Mouse (Mus musculus) olfactory bulb, adult 2 months (tissue): ENCODE data around the gene Eif4e3. TPM values are rescaled to one million over a fixed set of nuclear protein-coding genes. Genes with fewer than 3 reads are reported as not detected.
A peak's percentile ranks its signal among the peaks of the same experiment; 100 is the strongest.

Source experiments
- H3K27ac ChIP-seq: fragments of 200-500 bp; 2 replicates; pipeline ENCODE4 v1.5.1; 2012; ENCODE audit warnings: low read depth, low read length; ENCODE audit not compliant: insufficient read depth
- H3K4me1 ChIP-seq: fragments of 200-500 bp; 2 replicates; pipeline ENCODE4 v1.6.1; 2012; ENCODE audit warnings: low read length; ENCODE audit not compliant: control insufficient read depth, insufficient read depth
- H3K4me3 ChIP-seq: fragments of 200-500 bp; 2 replicates; pipeline ENCODE4 v1.5.1; 2012; ENCODE audit warnings: mild to moderate bottlenecking, low read depth, low read length, moderate library complexity; ENCODE audit not compliant: insufficient read depth
- CTCF ChIP-seq: fragments of 200-500 bp; IDR thresholded peaks from 2 replicates; pipeline ENCODE4 v1.5.1; 2012; ENCODE audit warnings: low read depth, mild to moderate bottlenecking, low read length, moderate library complexity; ENCODE audit not compliant: insufficient read depth
- POLR2A ChIP-seq: fragments of 200-500 bp; IDR thresholded peaks from 2 replicates; pipeline ENCODE4 v1.6.1; 2012; ENCODE audit warnings: mild to moderate bottlenecking, low read depth, low read length, moderate library complexity; ENCODE audit not compliant: insufficient read depth
- WGBS: fragments of 180-500 bp; shearing (Covaris S2); methylation state at CpG from one replicate; pipeline ENCODE4 v1.1.7; 2018; 5-methylcytosine and 5-hydroxymethylcytosine counted together
- polyA plus RNA-seq: library from polyadenylated mRNA; stranded (reverse); fragments of >200 nt; gene quantifications from 2 replicates; pipeline ENCODE4 v1.2.4, GENCODE M21; 2012; ENCODE audit warnings: low replicate concordance; ENCODE audit not compliant: missing spikeins, insufficient read depth, insufficient read length

The Eif4e3 gene
- polyA plus RNA-seq, 1 experiment, result not detected

DNA sequence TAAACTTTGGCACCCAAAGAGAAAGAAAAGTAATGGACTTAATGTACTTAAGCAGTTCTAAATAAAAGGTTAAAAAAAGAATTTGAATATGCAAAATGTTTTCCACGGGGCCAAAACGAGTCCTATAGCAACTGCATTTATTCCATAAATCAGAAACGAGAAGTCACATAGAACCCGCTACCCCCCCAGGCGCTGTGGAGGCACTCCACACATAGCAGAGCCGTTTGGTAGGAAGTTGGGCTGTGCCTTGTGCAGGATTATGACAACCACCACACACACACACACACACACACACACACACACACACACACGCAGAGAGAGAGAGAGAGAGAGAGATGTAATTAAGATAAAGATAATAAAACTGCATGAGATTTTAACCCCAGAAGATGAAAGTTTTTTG, 46.1 kb downstream of the Eif4e3 start:
- Histone ChIP-seq H3K27ac (no peak overlapping the region), H3K4me1 (peaks cover 20% of the 10 kb centered on the region), H3K4me3 (no peak overlapping the region)
- WGBS, result 90% methylated on average over 7 of the region's 7 CpGs
- TF ChIP-seq POLR2A (no peak), CTCF (no peak)

DNA sequence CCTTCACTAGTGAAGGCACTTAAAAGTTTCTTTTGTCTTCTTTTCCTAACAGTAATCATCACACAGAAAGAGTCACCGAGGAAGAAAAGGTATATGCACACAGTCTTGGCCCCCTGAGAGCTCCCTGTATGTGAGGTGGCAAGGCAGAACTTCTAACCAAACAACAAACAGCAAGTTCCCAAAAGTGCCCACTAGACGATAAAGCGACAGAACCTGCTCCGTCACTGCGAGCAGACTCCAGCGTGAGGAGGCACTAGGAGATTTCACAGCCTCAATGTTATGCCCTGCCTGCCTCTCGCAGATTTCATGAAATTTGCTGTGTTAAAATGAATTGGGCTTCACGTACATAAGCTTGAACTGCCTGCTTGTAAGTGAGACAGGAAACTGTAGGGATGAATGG, 46.6 kb downstream of the Eif4e3 start:
- 94% methylated on average over 8 of the region's 8 CpGs for WGBS
- no peak for TF ChIP-seq CTCF
- TF ChIP-seq POLR2A, result no peak
- H3K4me3 ChIP-seq, result no peak overlapping the region
- peaks cover 24% of the 10 kb centered on the region for H3K4me1 ChIP-seq
- no peak overlapping the region for H3K27ac ChIP-seq

DNA sequence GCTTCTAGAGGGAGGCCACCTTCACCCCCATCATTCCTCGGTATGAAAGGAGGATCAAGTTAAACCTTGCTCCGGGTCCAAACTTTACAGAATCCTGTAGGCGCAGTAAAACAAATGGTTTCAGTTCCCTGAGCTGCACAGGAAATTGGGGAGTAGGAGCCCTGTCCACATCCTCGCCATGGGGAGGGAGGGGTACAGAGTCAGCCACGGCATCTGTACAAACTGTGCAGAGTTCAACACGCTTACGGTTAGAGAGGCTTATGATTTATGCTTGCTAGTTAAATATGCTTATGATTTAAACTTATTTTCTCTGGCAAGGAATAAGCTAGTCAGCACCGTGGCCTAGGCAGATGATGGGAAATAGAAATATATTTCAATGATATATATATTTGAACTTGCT, 47.1 kb downstream of the Eif4e3 start:
- WGBS, result 84% methylated on average over 8 of the region's 8 CpGs
- no peak overlapping the region for H3K27ac ChIP-seq
- TF ChIP-seq CTCF, result no peak
- TF ChIP-seq POLR2A, result no peak
- H3K4me1 ChIP-seq, result peaks cover 28% of the 10 kb centered on the region
- H3K4me3 ChIP-seq, result no peak overlapping the region

DNA sequence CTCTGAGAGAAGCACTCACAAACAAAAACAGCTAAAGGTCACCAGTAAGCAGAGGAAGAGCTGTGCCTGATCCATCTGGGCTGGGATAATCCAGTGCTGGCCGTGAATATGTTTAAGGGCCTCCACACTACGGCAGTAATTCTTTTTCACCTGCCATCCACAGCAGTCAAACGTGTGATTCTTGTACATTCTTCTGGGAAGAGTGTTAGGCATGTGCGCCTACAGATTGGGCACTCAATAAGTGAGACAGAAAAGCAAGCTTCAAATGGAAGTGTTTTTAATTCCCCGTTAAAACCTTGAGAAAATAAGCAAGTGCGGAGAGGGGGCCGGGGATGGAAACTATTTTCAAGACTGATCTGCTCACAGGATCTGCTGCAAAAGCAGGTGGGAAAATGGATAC, 48.7 kb downstream of the Eif4e3 start:
- no peak for TF ChIP-seq POLR2A
- TF ChIP-seq CTCF, result no peak
- WGBS, result 51% methylated on average over 7 of the region's 7 CpGs
- peak overlapping the region; percentile 90 for H3K27ac ChIP-seq

DNA sequence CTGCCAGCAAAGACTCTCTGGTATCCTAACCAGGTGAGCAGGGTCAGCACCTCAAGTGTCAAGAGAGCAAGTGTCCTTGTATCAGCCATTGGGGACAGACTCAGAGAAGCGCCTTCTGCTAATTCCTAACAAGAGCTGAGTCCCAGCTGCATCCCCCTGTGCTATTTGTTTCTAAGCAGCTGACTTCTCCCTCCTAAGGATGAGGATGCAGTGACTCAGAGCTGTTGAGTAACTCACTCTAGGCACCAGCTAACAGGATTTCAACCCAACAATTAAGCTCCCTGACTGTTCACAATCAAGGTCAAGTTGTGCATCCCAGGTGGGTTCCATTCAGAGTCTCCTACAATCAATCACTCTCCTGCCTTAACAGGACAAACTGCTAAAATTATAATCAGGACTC, 49.2 kb downstream of the Eif4e3 start:
- WGBS, result 44% methylated on average over 1 of the region's 1 CpGs
- peaks cover 23% of the 10 kb centered on the region for H3K4me1 ChIP-seq
- H3K27ac ChIP-seq, result peak overlapping the region; percentile 90
- H3K4me3 ChIP-seq, result no peak overlapping the region
- TF ChIP-seq POLR2A, result no peak
- no peak for TF ChIP-seq CTCF

More for the DNA sequence above, 48.7 kb downstream of the Eif4e3 start:
- peaks cover 26% of the 10 kb centered on the region for H3K4me1 ChIP-seq
- no peak overlapping the region for H3K4me3 ChIP-seq

DNA sequence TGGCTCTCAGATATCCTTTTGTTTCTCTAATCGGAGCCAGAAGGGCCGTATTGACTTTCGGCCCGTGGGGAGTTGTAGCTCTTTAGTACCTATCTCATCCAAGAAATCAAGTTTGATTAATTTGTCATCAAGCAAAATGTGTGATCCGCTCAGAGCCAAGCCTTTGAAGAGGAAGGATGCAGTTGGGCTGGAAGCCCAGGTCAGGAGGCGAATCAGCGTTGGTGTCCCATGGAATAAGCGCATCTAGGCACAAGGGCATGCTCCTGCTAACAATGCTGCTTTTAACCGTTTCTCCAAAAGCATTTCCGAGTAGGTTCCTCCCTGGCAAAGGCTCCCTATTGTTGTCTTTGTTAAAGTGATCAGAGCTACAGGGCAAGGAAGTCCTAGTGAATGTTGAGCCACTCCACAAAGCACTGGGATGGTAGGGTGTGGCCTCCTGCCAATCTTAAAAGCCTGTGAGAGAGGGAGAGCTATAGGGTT, 51.3 kb downstream of the Eif4e3 start:
- TF ChIP-seq CTCF (no peak), POLR2A (no peak)
- H3K4me3 ChIP-seq, result no peak overlapping the region
- H3K27ac ChIP-seq, result no peak overlapping the region
- peaks cover 23% of the 10 kb centered on the region for H3K4me1 ChIP-seq
- 81% methylated on average over 10 of the region's 10 CpGs for WGBS

DNA sequence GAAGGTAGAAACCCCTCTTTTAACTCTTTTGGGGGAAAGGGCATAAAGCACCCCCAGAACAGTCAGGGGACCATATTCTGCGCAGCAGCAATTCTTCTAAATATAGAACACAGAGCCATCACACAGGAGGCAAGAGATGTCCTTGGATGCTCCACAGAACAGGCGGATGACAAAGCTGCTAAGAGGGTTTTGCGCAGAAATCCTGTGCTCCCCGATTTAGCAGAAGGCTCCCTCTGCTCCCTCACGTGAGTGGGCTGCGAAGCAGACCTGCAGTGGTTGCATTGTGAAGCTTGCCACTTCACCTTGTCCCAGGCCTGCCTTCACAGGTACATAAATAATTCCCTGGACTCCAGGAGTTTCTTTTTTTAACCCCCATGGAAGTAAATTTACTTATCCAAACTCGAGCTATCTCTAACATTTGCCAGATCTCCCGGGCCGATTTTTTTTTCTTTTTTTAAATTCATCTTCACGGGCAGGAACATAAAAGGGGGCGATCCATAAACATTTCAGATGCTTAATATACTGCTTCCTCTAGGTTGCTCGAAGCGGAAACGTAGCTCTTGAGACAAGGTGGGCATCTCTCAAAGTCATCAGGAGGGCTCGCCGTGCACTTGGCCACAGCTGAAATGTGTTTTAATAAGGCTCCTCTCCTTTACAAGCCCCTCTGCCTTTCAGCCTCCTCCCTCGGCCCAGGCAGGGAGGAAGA, 51.9 kb downstream of the Eif4e3 start:
- 80% methylated on average over 17 of the region's 17 CpGs for WGBS
- Histone ChIP-seq H3K27ac (no peak overlapping the region), H3K4me3 (no peak overlapping the region), H3K4me1 (peaks cover 21% of the 10 kb centered on the region)
- TF ChIP-seq POLR2A (no peak), CTCF (no peak)

DNA sequence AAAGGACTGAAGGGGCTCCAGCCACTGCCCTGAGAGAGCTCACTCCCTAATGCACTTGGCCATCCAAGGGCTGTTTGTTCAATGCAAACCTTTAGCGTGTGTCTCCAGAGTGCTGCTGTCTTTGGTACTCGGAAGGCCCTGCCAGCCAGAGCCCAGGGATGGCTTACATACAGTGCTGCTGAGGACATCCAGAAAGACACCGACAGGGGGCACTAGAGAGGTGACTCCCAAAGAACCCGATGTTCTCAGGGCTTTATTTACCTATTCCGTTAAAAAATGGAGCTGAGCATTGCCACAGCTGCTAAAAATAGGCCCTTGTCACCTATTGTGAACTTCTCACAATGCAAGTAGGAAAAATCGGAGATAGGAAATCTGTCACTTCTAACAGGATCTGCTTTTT, 54.7 kb downstream of the Eif4e3 start:
- no peak for TF ChIP-seq POLR2A
- TF ChIP-seq CTCF, result peak; percentile 30; the same call in 1 of the 2 replicates
- Histone ChIP-seq H3K4me1 (peaks cover 16% of the 10 kb centered on the region), H3K4me3 (no peak overlapping the region), H3K27ac (no peak overlapping the region)
- 67% methylated on average over 6 of the region's 6 CpGs for WGBS

DNA sequence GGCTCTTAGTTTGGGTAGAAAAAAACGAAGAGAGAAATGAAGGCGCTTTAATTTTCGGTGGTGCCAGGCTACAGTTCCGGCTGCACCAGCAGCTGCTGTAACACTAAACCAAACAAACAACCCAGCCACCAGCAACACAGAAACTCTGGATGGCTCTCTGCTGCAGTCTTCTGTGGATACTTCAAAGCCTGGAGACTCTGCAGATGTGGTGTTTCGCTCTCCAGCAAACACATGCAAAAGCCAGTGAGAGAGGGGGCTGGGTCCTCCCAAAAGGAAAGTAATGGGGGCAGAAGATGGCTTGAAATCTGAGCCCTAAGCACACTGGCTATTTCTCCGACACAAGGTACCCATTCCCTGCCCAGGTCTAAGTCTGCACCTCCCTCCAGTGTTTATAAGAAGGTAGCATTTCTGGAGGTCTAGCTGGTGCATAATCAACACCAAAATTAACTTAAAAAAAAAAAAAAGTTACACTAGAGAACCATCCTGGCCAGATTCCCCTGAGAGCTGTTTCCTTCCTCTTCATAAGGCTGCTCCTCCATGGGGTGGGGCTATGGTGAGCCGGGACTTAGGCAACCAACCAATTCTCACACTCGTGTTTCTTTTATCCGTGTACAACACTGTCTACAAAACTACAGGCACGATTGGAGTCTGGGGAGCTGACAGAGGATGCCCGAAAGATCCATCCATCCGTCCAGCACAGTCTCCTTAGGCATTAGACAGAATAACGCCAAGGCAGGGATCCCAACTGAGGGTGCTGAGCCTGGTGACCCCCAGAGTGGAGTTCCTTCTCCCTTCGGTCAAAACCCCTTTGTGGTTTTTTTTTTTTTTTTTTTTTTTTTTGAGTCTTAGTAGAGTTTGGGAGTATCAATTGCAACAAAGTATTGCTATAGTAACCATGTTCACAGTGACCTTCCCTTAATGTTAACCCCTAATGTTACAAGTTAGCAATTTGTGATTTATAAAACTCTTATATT, 55.8 kb downstream of the Eif4e3 start:
- H3K4me1 ChIP-seq, result peaks cover 12% of the 10 kb centered on the region
- 67% methylated on average over 14 of the region's 14 CpGs for WGBS
- no peak overlapping the region for H3K27ac ChIP-seq
- no peak for TF ChIP-seq POLR2A
- TF ChIP-seq CTCF, result no peak
- no peak overlapping the region for H3K4me3 ChIP-seq
